Mouse (Mus musculus) intestine, embryonic 16.5 days (tissue): ENCODE data around the gene Rc3h1. TPM values are rescaled to one million over a fixed set of nuclear protein-coding genes. Genes with fewer than 3 reads are reported as not detected.
A peak's percentile ranks its signal among the peaks of the same experiment; 100 is the strongest.
"Not testable (repeated sequence)": the region's sequence is repeated elsewhere in the genome, so short reads cannot be mapped to it uniquely, and the experiment has no call there.

Source experiments
- ATAC-seq: fragments of 200-750 bp; cut with Nextera tagmentation; 2 replicates; pipeline ENCODE4 v1.8.0; 2017; ENCODE audit warnings: moderate TSS enrichment, moderate library complexity
- H3K27ac ChIP-seq: fragments of 300-500 bp; sonication (generic); 2 replicates; pipeline ENCODE4 v1.5.1; 2014; ENCODE audit warnings: mild to moderate bottlenecking, low read length
- H3K27me3 ChIP-seq: fragments of 300-500 bp; sonication (generic); replicated peaks from 2 replicates; pipeline ENCODE4 v1.6.1; 2014; ENCODE audit warnings: low read length, control low read depth, mixed read lengths; ENCODE audit not compliant: control insufficient read depth, insufficient read depth
- H3K36me3 ChIP-seq: fragments of 300-500 bp; sonication (generic); 2 replicates; pipeline ENCODE4 v1.6.1; 2014; ENCODE audit warnings: low read length, control low read depth; ENCODE audit not compliant: control insufficient read depth, insufficient read depth
- H3K4me1 ChIP-seq: fragments of 300-500 bp; sonication (generic); 2 replicates; pipeline ENCODE4 v1.6.1; 2014; ENCODE audit warnings: low read length, control low read depth, mixed read lengths; ENCODE audit not compliant: control insufficient read depth, insufficient read depth
- H3K4me2 ChIP-seq: fragments of 300-500 bp; sonication (generic); 2 replicates; pipeline ENCODE4 v1.6.1; 2014; ENCODE audit warnings: low read depth, low read length, control low read depth
- H3K4me3 ChIP-seq: fragments of 300-500 bp; sonication (generic); 2 replicates; pipeline ENCODE4 v1.5.1; 2014; ENCODE audit warnings: mild to moderate bottlenecking, low read length
- H3K9ac ChIP-seq: fragments of 300-500 bp; sonication (generic); 2 replicates; pipeline ENCODE4 v1.6.1; 2014; ENCODE audit warnings: low read depth, low read length
- H3K9me3 ChIP-seq: fragments of 300-500 bp; sonication (generic); 2 replicates; pipeline ENCODE4 v1.6.1; 2016; ENCODE audit warnings: low read length, control low read depth; ENCODE audit not compliant: control insufficient read depth
- WGBS: fragments of 180-500 bp; shearing (Covaris S2); extraction: QIAGEN DNeasy Blood & Tissue Kit; methylation state at CpG from one replicate; pipeline ENCODE4 v1.1.7; 2014; 5-methylcytosine and 5-hydroxymethylcytosine counted together
- polyA plus RNA-seq: library from polyadenylated mRNA; unstranded; fragments of >200 nt; fragmentation: Nextera tagmentation; extraction: Ambion mirVana; gene quantifications from 2 replicates; pipeline ENCODE4 v1.2.1, GENCODE M21; 2015

Rc3h1 gene
- polyA plus RNA-seq = 4.9 and 5.1 TPM in 2 replicates

- ATAC-seq = peak; percentile 95
- no peaks in the 10 kb centered on the region for H3K36me3 ChIP-seq
- H3K27me3 ChIP-seq = no peaks in the 10 kb centered on the region
- peak within 1 kb of the TSS; percentile 69 for H3K4me2 ChIP-seq
- H3K4me1 ChIP-seq = peaks cover 7% of the 10 kb centered on the region; the same call in 1 of the 2 replicates
- H3K9ac ChIP-seq = peak within 1 kb of the TSS; percentile 97
- no peaks in the 10 kb centered on the region for H3K9me3 ChIP-seq
- under 1% methylated on average over 43 of the region's 45 CpGs for WGBS
- H3K27ac ChIP-seq = peak within 1 kb of the TSS; percentile 96
- peak within 1 kb of the TSS; percentile 95 for H3K4me3 ChIP-seq
These were observed at the start of gene Rc3h1 for GRCm38 (mm10) chr1:160906057-160906557. Gene Rc3h1, plus strand, starts transcription at chr1:160906418.

- Histone ChIP-seq H3K9me3 (no peaks in the 10 kb centered on the region), H3K27ac (no peak overlapping the region), H3K4me2 (no peak overlapping the region), H3K36me3 (no peaks in the 10 kb centered on the region), H3K4me1 (no peaks in the 10 kb centered on the region), H3K27me3 (no peaks in the 10 kb centered on the region), H3K4me3 (no peak overlapping the region), H3K9ac (no peak overlapping the region)
- peak; percentile 87 for ATAC-seq
- WGBS = 58% methylated on average over 3 of the region's 3 CpGs
These were observed 48.1 kb upstream of the Rc3h1 start for GRCm38 (mm10) chr1:160858132-160858531.

- not testable (repeated sequence) for H3K36me3 ChIP-seq, H3K9ac ChIP-seq, H3K4me1 ChIP-seq, H3K4me3 ChIP-seq, H3K27ac ChIP-seq, H3K9me3 ChIP-seq, H3K4me2 ChIP-seq, H3K27me3 ChIP-seq, ATAC-seq
These were observed 46.3 kb upstream of the Rc3h1 start for GRCm38 (mm10) chr1:160859874-160860273.

DNA sequence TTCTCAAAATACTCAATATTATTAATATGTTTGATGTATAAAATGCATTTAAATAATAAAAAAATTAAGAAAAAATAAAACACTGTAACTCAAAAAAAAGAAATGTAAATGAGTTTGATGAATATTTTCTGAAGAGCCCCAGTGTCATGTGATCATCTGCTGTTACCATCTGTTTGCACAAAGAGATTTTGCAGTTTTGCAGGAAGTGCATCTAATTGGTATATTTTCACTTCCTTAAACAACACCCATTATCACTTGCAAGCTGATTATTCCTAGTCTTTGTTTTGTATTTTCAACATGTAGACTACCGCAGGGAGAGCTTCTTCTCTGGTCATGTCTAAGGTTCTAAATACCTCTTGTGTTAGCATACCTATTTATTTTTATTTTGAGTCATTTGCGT is 45.1 kb upstream of the Rc3h1 start:
- Histone ChIP-seq H3K27me3 (no peaks in the 10 kb centered on the region), H3K4me3 (no peak overlapping the region), H3K9ac (no peak overlapping the region), H3K9me3 (no peaks in the 10 kb centered on the region), H3K4me2 (no peak overlapping the region), H3K36me3 (no peaks in the 10 kb centered on the region), H3K27ac (no peak overlapping the region), H3K4me1 (no peaks in the 10 kb centered on the region)
- ATAC-seq = no peak
- 88% methylated on average over 2 of the region's 2 CpGs for WGBS

- 78% methylated on average over 1 of the region's 1 CpGs for WGBS
- no peak overlapping the region for H3K9ac ChIP-seq
These were observed 44.6 kb upstream of the Rc3h1 start for GRCm38 (mm10) chr1:160861632-160862031.

GRCm38 (mm10) chr1:160863027-160863426 is 43.2 kb upstream of the Rc3h1 start:
- Histone ChIP-seq H3K4me1 (no peaks in the 10 kb centered on the region), H3K4me3 (no peak overlapping the region), H3K27me3 (no peaks in the 10 kb centered on the region), H3K27ac (no peak overlapping the region), H3K9me3 (no peaks in the 10 kb centered on the region), H3K9ac (no peak overlapping the region), H3K4me2 (no peak overlapping the region), H3K36me3 (no peaks in the 10 kb centered on the region)
- WGBS = 59% methylated on average over 4 of the region's 4 CpGs
- ATAC-seq = peak; percentile 53; the same call in 1 of the 2 replicates

More at GRCm38 (mm10) chr1:160861632-160862031, 44.6 kb upstream of the Rc3h1 start:
- no peaks in the 10 kb centered on the region for H3K36me3 ChIP-seq
- H3K27me3 ChIP-seq = no peaks in the 10 kb centered on the region
- H3K4me1 ChIP-seq = no peaks in the 10 kb centered on the region
- no peak for ATAC-seq
- no peak overlapping the region for H3K4me3 ChIP-seq
- no peaks in the 10 kb centered on the region for H3K9me3 ChIP-seq
- H3K27ac ChIP-seq = no peak overlapping the region
- no peak overlapping the region for H3K4me2 ChIP-seq

- Histone ChIP-seq H3K27ac (no peak overlapping the region), H3K4me3 (no peak overlapping the region), H3K4me2 (no peak overlapping the region), H3K4me1 (no peaks in the 10 kb centered on the region), H3K9ac (no peak overlapping the region), H3K9me3 (no peaks in the 10 kb centered on the region), H3K27me3 (no peaks in the 10 kb centered on the region), H3K36me3 (no peaks in the 10 kb centered on the region)
- 67% methylated on average over 1 of the region's 1 CpGs for WGBS
- no peak for ATAC-seq
These were observed 31.5 kb upstream of the Rc3h1 start for GRCm38 (mm10) chr1:160874757-160875156.

GRCm38 (mm10) chr1:160876968-160877367 is 29.2 kb upstream of the Rc3h1 start:
- WGBS = 89% methylated on average over 4 of the region's 4 CpGs
- H3K36me3 ChIP-seq = no peaks in the 10 kb centered on the region
- no peaks in the 10 kb centered on the region for H3K4me1 ChIP-seq
- ATAC-seq = no peak
- no peak overlapping the region for H3K4me3 ChIP-seq
- no peaks in the 10 kb centered on the region for H3K27me3 ChIP-seq
- no peak overlapping the region for H3K27ac ChIP-seq
- no peak overlapping the region for H3K4me2 ChIP-seq
- no peaks in the 10 kb centered on the region for H3K9me3 ChIP-seq
- no peak overlapping the region for H3K9ac ChIP-seq

- Histone ChIP-seq H3K36me3 (no peaks in the 10 kb centered on the region), H3K4me1 (no peaks in the 10 kb centered on the region), H3K4me2 (no peak overlapping the region), H3K9me3 (no peaks in the 10 kb centered on the region), H3K4me3 (no peak overlapping the region), H3K9ac (no peak overlapping the region), H3K27ac (no peak overlapping the region), H3K27me3 (no peaks in the 10 kb centered on the region)
- peak; percentile 62; the same call in 1 of the 2 replicates for ATAC-seq
- WGBS = 47% methylated on average over 4 of the region's 4 CpGs
These were observed 27.7 kb upstream of the Rc3h1 start for GRCm38 (mm10) chr1:160878485-160878884.

DNA sequence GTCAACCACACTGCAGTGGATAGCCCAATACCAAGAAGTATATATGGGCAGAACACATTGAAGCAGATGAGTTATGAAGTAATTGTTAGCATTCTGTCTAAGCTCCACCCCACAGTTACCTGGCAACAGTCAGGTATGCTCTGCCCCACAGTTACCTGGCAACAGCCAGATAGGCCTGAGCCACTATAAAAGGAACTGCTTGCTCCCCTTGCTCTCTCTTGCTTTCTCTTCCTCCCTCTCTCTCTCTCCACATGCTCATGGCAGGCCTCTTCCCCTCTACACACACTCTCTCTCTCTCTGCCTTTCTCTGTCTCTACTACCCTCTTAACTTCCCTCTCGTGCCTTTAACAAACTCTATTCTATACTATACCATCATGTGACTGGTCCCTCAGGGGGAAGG is 24.8 kb upstream of the Rc3h1 start:
- H3K4me2 ChIP-seq, H3K9ac ChIP-seq, H3K4me1 ChIP-seq, H3K36me3 ChIP-seq, H3K27me3 ChIP-seq, H3K4me3 ChIP-seq, H3K27ac ChIP-seq, H3K9me3 ChIP-seq: not testable (repeated sequence)
- WGBS = 68% methylated on average over 1 of the region's 1 CpGs
- ATAC-seq = 0 out of 2 replicates have a peak, but pooled peaks have one; percentile 23
